Mouse (Mus musculus): ENCODE measurements around the gene Hoxa5.

GRCm38 (mm10) chr6:52249826-52250225 is 45.4 kb upstream of the Hoxa5 start:
- TF ChIP-seq USF1 (IDR thresholded peaks at IDR 0.05; ENCODE audit: low read depth) (no peak), POLR2A (IDR thresholded peaks at IDR 0.05; ENCODE audit: insufficient read length, low read depth) (no peak), MAX (IDR thresholded peaks at IDR 0.05; ENCODE audit: low read depth) (no peak), POLR2AphosphoS2 (IDR thresholded peaks at IDR 0.05; ENCODE audit: insufficient read length, low read depth) (no peak), TCF3 (IDR thresholded peaks at IDR 0.05; ENCODE audit: insufficient read length, low read depth) (no peak), MYOD1 (IDR thresholded peaks at IDR 0.05; ENCODE audit: control insufficient read depth in 1 of 3, insufficient read length in 2 of 3, low read depth in 2 of 3) (no peak), E2F4 (IDR thresholded peaks at IDR 0.05; ENCODE audit: insufficient read depth) (no peak), CEBPB (IDR thresholded peaks at IDR 0.05; ENCODE audit: insufficient read depth, poor library complexity, severe bottlenecking) (no peak)
